Mouse (Mus musculus) heart, embryonic 11.5 days (tissue): ENCODE data around the gene Prr13. TPM values are rescaled to one million over a fixed set of nuclear protein-coding genes. Genes with fewer than 3 reads are reported as not detected.

Source experiments
- ATAC-seq: fragments of 200-750 bp; cut with Nextera tagmentation; replicated peaks from 2 replicates; pipeline ENCODE4 v1.8.0; 2017; ENCODE audit warnings: moderate library complexity; ENCODE audit not compliant: insufficient number of reproducible peaks, low FRiP score, low TSS enrichment
- H3K27ac ChIP-seq: fragments of 300-500 bp; sonication (generic); 2 replicates; pipeline ENCODE4 v1.5.1; 2014; ENCODE audit warnings: mild to moderate bottlenecking, low read depth, low read length
- H3K27me3 ChIP-seq: fragments of 300-500 bp; sonication (generic); 2 replicates; pipeline ENCODE4 v1.6.1; 2014; ENCODE audit warnings: mild to moderate bottlenecking, low read length, mixed read lengths; ENCODE audit not compliant: control insufficient read depth, insufficient read depth
- H3K36me3 ChIP-seq: fragments of 300-500 bp; sonication (generic); 2 replicates; pipeline ENCODE4 v1.6.1; 2014; ENCODE audit warnings: mild to moderate bottlenecking, low read length, moderate library complexity, mixed read lengths; ENCODE audit not compliant: control insufficient read depth, insufficient read depth
- H3K4me1 ChIP-seq: fragments of 300-500 bp; sonication (generic); 2 replicates; pipeline ENCODE4 v1.6.1; 2014; ENCODE audit warnings: low read length; ENCODE audit not compliant: control insufficient read depth, insufficient read depth
- H3K4me2 ChIP-seq: fragments of 300-500 bp; sonication (generic); 2 replicates; pipeline ENCODE4 v1.6.1; 2014; ENCODE audit warnings: mild to moderate bottlenecking, moderate library complexity
- H3K4me3 ChIP-seq: fragments of 300-500 bp; sonication (generic); 2 replicates; pipeline ENCODE4 v1.5.1; 2014; ENCODE audit warnings: low read depth, low read length
- H3K9ac ChIP-seq: fragments of 300-500 bp; sonication (generic); 2 replicates; pipeline ENCODE4 v1.6.1; 2014; ENCODE audit warnings: mild to moderate bottlenecking, low read depth, low read length, moderate library complexity
- H3K9me3 ChIP-seq: fragments of 300-500 bp; sonication (generic); replicated peaks from 2 replicates; pipeline ENCODE4 v1.6.1; 2016; ENCODE audit warnings: low read length; ENCODE audit not compliant: control insufficient read depth
- WGBS: fragments of 180-500 bp; shearing (Covaris S2); extraction: QIAGEN DNeasy Blood & Tissue Kit; methylation state at CpG from one replicate; pipeline ENCODE4 v1.1.7; 2014; ENCODE audit not compliant: insufficient replicate concordance; 5-methylcytosine and 5-hydroxymethylcytosine counted together
- polyA plus RNA-seq: library from polyadenylated mRNA; unstranded; fragments of >200 nt; fragmentation: Nextera tagmentation; extraction: Ambion mirVana; gene quantifications from 2 replicates; pipeline ENCODE4 v1.2.1, GENCODE M21; 2014

The Prr13 gene
- polyA plus RNA-seq, 1 experiment from 2014 or later, result 139 TPM

DNA sequence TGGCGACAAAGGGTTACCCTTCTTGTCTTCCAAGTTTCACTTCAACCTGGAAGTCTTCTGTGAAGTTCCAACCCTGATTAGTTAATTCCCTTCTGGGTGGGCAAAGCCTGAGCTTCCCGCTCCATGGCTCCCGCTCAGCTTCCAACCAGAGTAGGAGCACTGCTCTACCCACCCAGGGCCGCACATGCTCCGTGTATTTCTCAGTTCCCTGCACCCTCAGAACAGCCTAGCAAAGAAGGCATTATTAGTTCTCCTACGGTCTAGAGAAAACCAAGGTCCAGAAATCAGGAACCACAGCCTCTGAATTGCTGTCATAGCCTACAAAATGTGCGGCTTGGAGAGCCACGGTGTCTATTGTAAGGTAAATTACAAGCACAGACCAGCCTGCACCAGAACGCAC, 51.3 kb downstream of the Prr13 start:
- Histone ChIP-seq H3K27ac (peak overlapping the region; percentile 77), H3K4me1 (peaks cover 30% of the 10 kb centered on the region), H3K9me3 (no peaks in the 10 kb centered on the region), H3K36me3 (no peaks in the 10 kb centered on the region), H3K9ac (peak overlapping the region; percentile 77), H3K4me2 (peak overlapping the region; percentile 91), H3K4me3 (peak overlapping the region; percentile 66), H3K27me3 (no peaks in the 10 kb centered on the region)
- peak; percentile 16; the same call in 1 of the 2 replicates for ATAC-seq
- 7% methylated on average over 9 of the region's 9 CpGs for WGBS

DNA sequence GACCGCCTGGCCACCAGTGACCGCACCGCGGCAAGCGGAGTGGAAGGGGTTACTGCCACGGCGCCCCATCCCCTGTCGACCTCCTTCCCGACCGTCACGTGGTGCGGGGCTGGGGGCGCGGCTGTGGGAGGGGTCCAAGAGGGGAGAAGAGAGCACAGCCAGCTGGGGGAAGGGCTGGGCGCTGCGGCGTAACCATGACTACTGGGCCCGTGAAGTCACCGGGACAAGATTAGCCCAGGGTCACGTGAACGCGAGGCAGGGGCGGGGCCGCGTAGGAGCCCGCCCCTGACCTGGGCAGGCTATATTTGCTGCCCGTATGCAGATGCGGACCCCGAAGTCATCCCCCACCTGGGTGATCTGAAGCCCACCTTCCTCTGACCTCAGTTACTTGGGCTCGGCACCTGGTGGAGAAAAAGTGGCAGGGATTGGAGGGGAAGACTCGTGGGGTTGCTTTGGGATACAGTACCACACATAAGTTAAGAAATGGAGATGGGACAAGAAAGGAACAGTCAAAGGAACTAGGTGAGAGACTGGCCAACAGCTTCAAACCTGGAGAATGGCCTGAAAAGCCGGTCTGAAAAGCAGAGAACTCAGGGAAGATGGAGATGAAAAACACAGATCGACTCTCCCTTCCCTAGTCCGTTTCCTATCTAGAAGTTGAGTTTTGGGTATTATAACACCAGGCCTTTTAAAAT, 51.9 kb downstream of the Prr13 start:
- peak overlapping the region; percentile 77 for H3K27ac ChIP-seq
- H3K9ac ChIP-seq, result peak overlapping the region; percentile 77
- peaks cover 31% of the 10 kb centered on the region for H3K4me1 ChIP-seq
- 4% methylated on average over 34 of the region's 34 CpGs for WGBS
- H3K27me3 ChIP-seq, result no peaks in the 10 kb centered on the region
- peak overlapping the region; percentile 66 for H3K4me3 ChIP-seq
- H3K9me3 ChIP-seq, result no peaks in the 10 kb centered on the region
- peak; percentile 95 for ATAC-seq
- H3K36me3 ChIP-seq, result no peaks in the 10 kb centered on the region
- H3K4me2 ChIP-seq, result peak overlapping the region; percentile 91

DNA sequence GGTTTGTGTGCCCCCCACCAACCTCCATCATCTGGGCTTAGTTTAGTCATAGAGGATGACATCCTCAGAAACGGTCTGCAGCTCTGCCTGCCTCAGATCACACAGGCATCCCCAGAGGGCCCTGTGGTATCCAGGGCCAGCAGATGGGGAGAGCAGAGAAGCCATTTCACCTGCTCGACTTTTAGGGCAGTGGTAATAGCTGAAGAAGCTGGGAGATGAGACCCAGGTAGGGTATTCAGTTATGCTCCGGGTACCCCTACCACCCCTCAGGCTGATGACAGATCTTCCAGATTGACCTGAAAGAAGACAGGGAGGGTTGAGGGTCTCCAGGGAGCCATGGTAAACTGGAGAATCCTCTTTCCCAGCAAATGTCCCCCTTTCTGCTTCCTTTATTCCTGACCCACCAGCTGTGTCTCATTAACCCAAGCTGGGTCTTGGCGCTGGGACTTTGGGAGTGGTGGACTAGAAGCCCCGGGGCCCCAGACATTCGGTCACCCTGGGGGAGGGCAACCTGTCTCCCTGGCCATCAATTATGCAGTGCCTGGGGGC, 52.5 kb downstream of the Prr13 start:
- 21% methylated on average over 6 of the region's 6 CpGs for WGBS
- Histone ChIP-seq H3K4me1 (peaks cover 37% of the 10 kb centered on the region), H3K36me3 (no peaks in the 10 kb centered on the region), H3K4me3 (peak overlapping the region; percentile 66; the same call in 1 of the 2 replicates), H3K4me2 (peak overlapping the region; percentile 91), H3K9me3 (no peaks in the 10 kb centered on the region), H3K27ac (peak overlapping the region; percentile 77), H3K9ac (no peak overlapping the region), H3K27me3 (no peaks in the 10 kb centered on the region)
- no peak for ATAC-seq

DNA sequence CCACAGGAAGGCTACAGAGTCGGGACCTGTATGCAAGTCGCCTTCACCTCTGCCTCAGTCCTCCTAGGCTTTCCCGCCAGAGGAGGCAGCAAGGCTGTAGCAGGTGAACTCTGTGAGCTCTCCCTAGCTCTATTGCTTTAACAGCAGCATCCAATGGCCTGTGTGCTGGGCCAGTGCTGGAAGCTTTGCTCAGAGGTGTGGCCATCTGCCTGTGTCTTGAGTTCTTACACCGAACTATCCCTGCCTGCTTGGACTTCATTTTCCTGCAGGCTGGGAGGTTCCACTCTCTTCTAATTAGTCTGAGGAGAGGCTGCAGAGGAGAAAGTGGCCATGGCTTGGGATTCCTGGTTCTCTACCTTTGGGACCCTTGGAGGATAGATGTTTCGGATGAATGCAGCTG, 53.2 kb downstream of the Prr13 start:
- Histone ChIP-seq H3K4me3 (no peak overlapping the region), H3K9ac (no peak overlapping the region), H3K27ac (peak overlapping the region; percentile 32; the same call in 1 of the 2 replicates), H3K4me2 (no peak overlapping the region), H3K27me3 (no peaks in the 10 kb centered on the region), H3K9me3 (no peaks in the 10 kb centered on the region), H3K36me3 (no peaks in the 10 kb centered on the region), H3K4me1 (peaks cover 37% of the 10 kb centered on the region)
- 45% methylated on average over 5 of the region's 5 CpGs for WGBS
- ATAC-seq, result no peak

Other genes starting within 250 kb of the Prr13 start
- 0.94 and 1.2 TPM in 2 replicates for gene Itgb7, start 227.1 kb upstream of the Prr13 start, polyA plus RNA-seq
- 11.2 and 13.4 TPM in 2 replicates for gene Rarg, start 201.5 kb upstream of the Prr13 start, polyA plus RNA-seq
- gene Gm9918, start 188.5 kb upstream of the Prr13 start, polyA plus RNA-seq, result 0.07 TPM in 1 of 2 replicates, not detected in the other
- 44.4 and 45.3 TPM in 2 replicates for gene Mfsd5, start 179.6 kb upstream of the Prr13 start, polyA plus RNA-seq
- gene Espl1, start 162.8 kb upstream of the Prr13 start, polyA plus RNA-seq, result 20.0 and 23.8 TPM in 2 replicates
- gene Pfdn5, start 132.9 kb upstream of the Prr13 start, polyA plus RNA-seq, result 307 and 350 TPM in 2 replicates
- gene Myg1, start 127.3 kb upstream of the Prr13 start, polyA plus RNA-seq, result 72.7 and 77.8 TPM in 2 replicates
- 62.9 and 64.9 TPM in 2 replicates for gene Aaas, start 108.3 kb upstream of the Prr13 start, polyA plus RNA-seq
- 0.20 and 0.52 TPM in 2 replicates for gene Sp7, start 91.8 kb upstream of the Prr13 start, polyA plus RNA-seq
- gene Sp1, start 52.9 kb upstream of the Prr13 start, polyA plus RNA-seq, result 7.5 and 8.1 TPM in 2 replicates
- 0.93 and 1.2 TPM in 2 replicates for gene Amhr2, start 13.7 kb upstream of the Prr13 start, polyA plus RNA-seq
- gene Pcbp2, start 11.5 kb downstream of the Prr13 start, polyA plus RNA-seq, result 187 and 213 TPM in 2 replicates
- gene Gm10337, start 44.7 kb downstream of the Prr13 start, polyA plus RNA-seq, result 2.7 TPM in 1 of 2 replicates, not detected in the other
- 10.0 and 10.9 TPM in 2 replicates for gene Map3k12, start 58.0 kb downstream of the Prr13 start, polyA plus RNA-seq
- gene Tarbp2, start 59.2 kb downstream of the Prr13 start, polyA plus RNA-seq, result 97.7 and 108 TPM in 2 replicates
- gene Npff, start 65.9 kb downstream of the Prr13 start, polyA plus RNA-seq, result 0.68 and 1.2 TPM in 2 replicates
- not detected in 2 replicates for gene Gm28047, start 166.0 kb downstream of the Prr13 start, polyA plus RNA-seq
- gene Atf7, start 166.4 kb downstream of the Prr13 start, polyA plus RNA-seq, result 18.8 and 22.1 TPM in 2 replicates
- 76.3 and 82.0 TPM in 2 replicates for gene Atp5g2, start 213.3 kb downstream of the Prr13 start, polyA plus RNA-seq